Mouse (Mus musculus) intestine, embryonic 16.5 days (tissue): ENCODE results near the gene Phkb. TPM values are rescaled to one million over a fixed set of nuclear protein-coding genes. Genes with fewer than 3 reads are reported as not detected.

Source experiments
- ATAC-seq: fragments of 200-750 bp; cut with Nextera tagmentation; 2 replicates; pipeline ENCODE4 v1.8.0; 2017; ENCODE audit warnings: moderate TSS enrichment, moderate library complexity
- H3K27ac ChIP-seq: fragments of 300-500 bp; sonication (generic); 2 replicates; pipeline ENCODE4 v1.5.1; 2014; ENCODE audit warnings: mild to moderate bottlenecking, low read length
- H3K27me3 ChIP-seq: fragments of 300-500 bp; sonication (generic); replicated peaks from 2 replicates; pipeline ENCODE4 v1.6.1; 2014; ENCODE audit warnings: low read length, control low read depth, mixed read lengths; ENCODE audit not compliant: control insufficient read depth, insufficient read depth
- H3K36me3 ChIP-seq: fragments of 300-500 bp; sonication (generic); 2 replicates; pipeline ENCODE4 v1.6.1; 2014; ENCODE audit warnings: low read length, control low read depth; ENCODE audit not compliant: control insufficient read depth, insufficient read depth
- H3K4me1 ChIP-seq: fragments of 300-500 bp; sonication (generic); 2 replicates; pipeline ENCODE4 v1.6.1; 2014; ENCODE audit warnings: low read length, control low read depth, mixed read lengths; ENCODE audit not compliant: control insufficient read depth, insufficient read depth
- H3K4me2 ChIP-seq: fragments of 300-500 bp; sonication (generic); 2 replicates; pipeline ENCODE4 v1.6.1; 2014; ENCODE audit warnings: low read depth, low read length, control low read depth
- H3K4me3 ChIP-seq: fragments of 300-500 bp; sonication (generic); 2 replicates; pipeline ENCODE4 v1.5.1; 2014; ENCODE audit warnings: mild to moderate bottlenecking, low read length
- H3K9ac ChIP-seq: fragments of 300-500 bp; sonication (generic); 2 replicates; pipeline ENCODE4 v1.6.1; 2014; ENCODE audit warnings: low read depth, low read length
- H3K9me3 ChIP-seq: fragments of 300-500 bp; sonication (generic); 2 replicates; pipeline ENCODE4 v1.6.1; 2016; ENCODE audit warnings: low read length, control low read depth; ENCODE audit not compliant: control insufficient read depth
- WGBS: fragments of 180-500 bp; shearing (Covaris S2); extraction: QIAGEN DNeasy Blood & Tissue Kit; methylation state at CpG from one replicate; pipeline ENCODE4 v1.1.7; 2014; 5-methylcytosine and 5-hydroxymethylcytosine counted together
- polyA plus RNA-seq: library from polyadenylated mRNA; unstranded; fragments of >200 nt; fragmentation: Nextera tagmentation; extraction: Ambion mirVana; gene quantifications from 2 replicates; pipeline ENCODE4 v1.2.1, GENCODE M21; 2015

The Phkb gene
- polyA plus RNA-seq, 1 experiment from 2014 or later, result 26.3 TPM

DNA sequence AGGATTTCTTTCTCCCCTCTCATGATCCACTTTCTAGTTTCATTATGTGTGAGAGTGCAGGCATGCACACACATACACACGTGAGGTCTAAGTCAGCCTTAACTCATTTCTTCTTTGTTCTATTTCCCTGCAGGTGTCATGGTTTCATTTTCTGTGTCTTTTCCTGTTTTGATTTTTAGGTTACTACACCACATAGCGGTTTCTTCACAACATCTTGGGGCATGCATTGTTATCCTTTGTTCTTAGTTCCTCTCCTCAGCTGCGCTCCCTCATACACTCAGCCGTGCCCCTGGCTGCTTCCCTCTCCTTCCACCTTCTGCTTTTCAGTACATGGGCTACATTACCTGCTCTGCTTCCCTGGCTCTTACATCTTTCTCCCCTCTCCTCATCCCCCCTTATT lies 211.2 kb downstream of the Phkb start:
- ATAC-seq, result no peak
- Histone ChIP-seq H3K27ac (no peak overlapping the region), H3K4me1 (no peaks in the 10 kb centered on the region), H3K4me2 (no peak overlapping the region), H3K9me3 (no peaks in the 10 kb centered on the region), H3K36me3 (peaks cover 2% of the 10 kb centered on the region; the same call in 1 of the 2 replicates), H3K4me3 (no peak overlapping the region), H3K27me3 (no peaks in the 10 kb centered on the region), H3K9ac (no peak overlapping the region)
- 83% methylated on average over 4 of the region's 4 CpGs for WGBS

DNA sequence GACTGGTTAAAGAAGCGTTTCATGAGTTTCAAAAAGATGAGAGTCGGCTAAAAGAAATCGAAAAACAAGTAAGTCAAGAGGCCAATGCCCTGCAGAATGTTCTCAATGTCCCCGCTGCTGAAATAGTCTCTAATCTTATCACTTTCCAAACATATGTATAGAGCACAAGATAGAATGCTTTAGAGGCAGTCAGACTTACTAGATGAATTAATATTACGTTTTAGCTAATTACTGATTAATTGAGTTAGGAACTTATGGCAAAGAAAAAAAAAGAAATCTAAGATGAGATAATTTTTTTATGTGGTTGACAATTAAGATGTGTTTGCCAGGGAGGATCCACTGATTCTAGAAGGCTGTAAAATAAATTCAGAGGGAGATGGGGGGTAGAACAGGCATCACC lies 217.9 kb downstream of the Phkb start:
- Histone ChIP-seq H3K4me1 (no peaks in the 10 kb centered on the region), H3K36me3 (peaks cover 3% of the 10 kb centered on the region; the same call in 1 of the 2 replicates), H3K9ac (no peak overlapping the region), H3K4me2 (no peak overlapping the region), H3K4me3 (no peak overlapping the region), H3K27me3 (no peaks in the 10 kb centered on the region), H3K27ac (no peak overlapping the region), H3K9me3 (no peaks in the 10 kb centered on the region)
- 81% methylated on average over 5 of the region's 5 CpGs for WGBS
- ATAC-seq, result no peak

DNA sequence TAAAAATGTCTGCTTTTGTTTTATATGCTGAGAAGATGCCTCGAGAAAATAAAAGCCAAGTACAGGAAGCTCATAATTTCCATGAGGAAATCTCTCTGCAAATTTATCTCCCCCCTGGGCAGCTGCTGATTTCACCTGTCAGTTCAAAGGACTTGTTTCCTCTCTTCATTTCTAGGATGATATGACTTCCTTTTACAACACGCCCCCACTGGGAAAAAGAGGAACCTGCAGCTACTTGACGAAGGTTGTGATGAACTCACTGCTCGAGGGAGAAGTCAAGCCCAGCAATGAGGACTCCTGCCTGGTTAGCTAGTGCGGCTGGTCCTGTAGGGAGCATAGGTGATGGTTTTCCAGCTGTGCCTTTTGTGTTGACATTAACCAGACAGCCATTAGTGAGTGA lies 218.4 kb downstream of the Phkb start:
- Histone ChIP-seq H3K4me2 (no peak overlapping the region), H3K9ac (no peak overlapping the region), H3K4me1 (no peaks in the 10 kb centered on the region), H3K27ac (no peak overlapping the region), H3K27me3 (no peaks in the 10 kb centered on the region), H3K36me3 (peaks cover 3% of the 10 kb centered on the region; the same call in 1 of the 2 replicates), H3K4me3 (no peak overlapping the region), H3K9me3 (no peaks in the 10 kb centered on the region)
- no peak for ATAC-seq
- WGBS, result 59% methylated on average over 5 of the region's 5 CpGs

DNA sequence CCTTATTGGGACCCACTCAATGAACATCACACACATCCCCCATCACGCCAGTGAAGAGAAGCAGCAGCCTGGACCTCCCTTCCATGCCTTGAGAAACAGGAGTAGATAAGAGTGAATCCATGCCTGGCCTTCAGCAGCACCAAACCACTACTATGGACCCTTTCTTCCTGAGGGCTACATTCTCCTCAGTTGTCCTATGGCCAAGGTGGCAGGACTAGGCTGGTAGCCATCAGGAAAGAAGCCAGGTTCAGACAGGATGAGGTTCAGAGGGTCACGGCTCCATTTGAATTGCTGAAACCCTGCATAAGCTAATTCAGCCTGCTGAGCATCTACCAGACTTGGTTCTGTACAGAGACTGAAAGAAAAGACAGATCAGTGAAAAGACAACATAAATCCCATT lies 222.7 kb downstream of the Phkb start:
- Histone ChIP-seq H3K27me3 (no peaks in the 10 kb centered on the region), H3K9me3 (no peaks in the 10 kb centered on the region)

DNA sequence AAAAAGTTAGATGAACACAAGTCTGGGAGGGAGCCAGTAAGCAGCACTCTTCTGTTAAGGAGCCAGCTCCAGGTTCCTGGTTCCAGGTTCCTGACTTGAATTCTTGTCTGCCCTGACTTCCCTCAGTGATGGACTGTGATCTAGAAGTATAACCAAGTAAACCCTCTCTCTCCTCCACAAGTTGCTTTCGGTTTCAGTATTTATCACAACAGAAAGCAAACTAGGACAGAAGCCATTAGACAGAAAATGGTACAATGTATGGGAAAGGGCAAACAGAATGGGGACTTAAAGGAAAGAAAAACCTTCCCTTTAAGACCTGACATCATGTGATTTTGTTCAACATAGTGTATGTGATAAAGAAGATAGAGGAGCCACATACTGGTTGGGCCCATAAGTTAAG lies 238.7 kb downstream of the Phkb start:
- Histone ChIP-seq H3K36me3 (no peaks in the 10 kb centered on the region), H3K4me2 (no peak overlapping the region), H3K9ac (no peak overlapping the region), H3K27ac (no peak overlapping the region), H3K27me3 (no peaks in the 10 kb centered on the region), H3K4me1 (no peaks in the 10 kb centered on the region), H3K9me3 (no peaks in the 10 kb centered on the region), H3K4me3 (no peak overlapping the region)
- 87% methylated on average over 1 of the region's 1 CpGs for WGBS
- ATAC-seq, result no peak

More for the DNA sequence above, 222.7 kb downstream of the Phkb start:
- Histone ChIP-seq H3K4me3 (no peak overlapping the region), H3K36me3 (no peaks in the 10 kb centered on the region), H3K27ac (no peak overlapping the region), H3K4me2 (no peak overlapping the region), H3K4me1 (no peaks in the 10 kb centered on the region), H3K9ac (no peak overlapping the region)
- no peak for ATAC-seq
- 95% methylated on average over 2 of the region's 2 CpGs for WGBS

DNA sequence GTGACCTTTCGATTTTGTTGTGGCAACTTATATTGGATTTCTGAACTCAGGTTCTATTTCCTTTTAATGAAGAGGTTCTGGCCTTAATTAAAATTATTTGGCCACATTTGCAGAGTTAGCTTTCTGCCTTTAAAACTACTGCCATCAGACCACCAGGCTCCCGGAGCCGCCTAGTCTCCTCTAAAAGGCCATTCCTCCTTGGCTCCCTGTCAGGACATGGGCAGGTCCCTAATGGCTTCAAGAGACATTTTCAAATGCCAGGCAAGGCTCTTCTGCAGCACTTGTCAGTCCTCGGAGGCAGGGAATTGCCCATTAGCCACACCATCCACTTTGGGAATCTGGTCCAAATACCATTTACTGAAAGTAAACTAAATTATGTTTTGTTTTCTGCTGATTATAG lies 242.6 kb downstream of the Phkb start:
- Histone ChIP-seq H3K27ac (no peak overlapping the region), H3K27me3 (no peaks in the 10 kb centered on the region), H3K4me2 (no peak overlapping the region), H3K36me3 (no peaks in the 10 kb centered on the region), H3K4me1 (no peaks in the 10 kb centered on the region), H3K9ac (no peak overlapping the region), H3K9me3 (no peaks in the 10 kb centered on the region), H3K4me3 (no peak overlapping the region)
- 64% methylated on average over 4 of the region's 4 CpGs for WGBS
- no peak for ATAC-seq

DNA sequence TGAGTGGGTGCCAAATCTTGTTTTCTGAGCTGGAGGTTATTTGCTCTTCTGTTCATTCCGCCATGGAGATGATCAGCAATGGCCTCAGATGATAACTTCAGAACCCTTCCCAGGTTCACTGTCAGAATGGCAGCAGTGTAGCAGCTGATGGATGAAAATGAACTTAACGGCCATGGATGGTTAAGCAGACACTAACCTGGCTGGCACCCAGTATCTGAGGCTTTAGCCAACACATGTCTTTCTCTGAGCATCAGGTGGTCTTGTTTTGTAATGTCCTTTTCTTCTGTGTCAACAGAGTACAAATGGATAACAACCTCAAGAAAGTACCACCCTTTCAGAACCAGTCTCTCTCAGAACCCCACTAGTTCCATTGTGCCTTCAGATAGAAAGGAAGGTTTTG lies 246.0 kb downstream of the Phkb start:
- Histone ChIP-seq H3K27me3 (no peaks in the 10 kb centered on the region), H3K36me3 (no peaks in the 10 kb centered on the region), H3K9ac (no peak overlapping the region), H3K4me2 (no peak overlapping the region), H3K27ac (no peak overlapping the region), H3K4me3 (no peak overlapping the region), H3K4me1 (no peaks in the 10 kb centered on the region), H3K9me3 (no peaks in the 10 kb centered on the region)
- WGBS, result 92% methylated on average over 2 of the region's 2 CpGs
- ATAC-seq, result no peak

DNA sequence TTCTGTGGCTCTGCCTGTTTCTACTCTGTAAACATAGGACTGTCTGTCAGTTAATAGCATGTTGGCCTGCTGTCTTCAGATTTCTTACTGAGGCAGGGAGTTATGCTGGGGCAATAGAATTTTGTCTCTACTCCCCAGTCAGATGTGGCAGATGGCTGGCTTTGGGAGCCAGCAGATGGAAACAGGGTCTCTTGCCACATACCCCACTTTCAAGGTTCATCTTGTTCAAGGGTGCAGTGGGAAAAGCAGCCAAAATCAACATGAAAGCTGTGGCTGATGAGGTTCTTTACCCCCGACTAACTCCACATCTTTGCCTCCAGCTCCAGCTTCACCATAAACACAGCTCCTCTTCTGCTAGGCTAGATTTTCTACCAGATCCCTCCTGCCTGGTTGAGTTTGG lies 246.7 kb downstream of the Phkb start:
- Histone ChIP-seq H3K27ac (no peak overlapping the region), H3K4me3 (no peak overlapping the region), H3K36me3 (no peaks in the 10 kb centered on the region), H3K4me1 (no peaks in the 10 kb centered on the region), H3K9ac (no peak overlapping the region), H3K9me3 (no peaks in the 10 kb centered on the region), H3K4me2 (no peak overlapping the region), H3K27me3 (no peaks in the 10 kb centered on the region)
- 73% methylated on average over 1 of the region's 1 CpGs for WGBS
- ATAC-seq, result no peak

DNA sequence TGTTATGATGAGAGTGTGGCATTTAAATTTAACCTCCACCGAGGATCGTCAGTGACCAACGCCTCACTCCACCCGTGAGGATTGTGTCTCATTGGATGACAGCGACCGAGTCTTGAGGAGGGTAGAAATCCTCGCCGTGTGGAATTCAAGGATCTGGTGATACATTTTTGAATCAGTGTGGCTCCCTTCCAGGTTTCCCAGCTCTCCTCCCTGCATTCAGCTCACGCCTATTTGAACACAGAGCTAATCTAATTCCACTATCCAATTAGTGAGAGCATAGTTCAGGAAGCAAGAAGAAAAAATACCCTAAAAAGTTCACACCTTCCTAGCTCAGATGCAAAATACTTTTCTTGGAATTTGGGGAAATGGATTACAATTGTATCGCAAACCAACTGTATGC lies 249.9 kb downstream of the Phkb start:
- H3K9ac ChIP-seq, result no peak overlapping the region
- H3K27ac ChIP-seq, result no peak overlapping the region
- no peaks in the 10 kb centered on the region for H3K4me1 ChIP-seq
- H3K4me2 ChIP-seq, result no peak overlapping the region
- ATAC-seq, result no peak
- H3K4me3 ChIP-seq, result no peak overlapping the region
- 81% methylated on average over 10 of the region's 10 CpGs for WGBS
- H3K27me3 ChIP-seq, result no peaks in the 10 kb centered on the region
- H3K36me3 ChIP-seq, result no peaks in the 10 kb centered on the region
- H3K9me3 ChIP-seq, result no peaks in the 10 kb centered on the region
